Mouse (Mus musculus) stomach, postnatal 0 days (tissue): ENCODE measurements around the gene Iffo1.

Experiments used
- CTCF ChIP-seq: IDR thresholded peaks from 2 replicates; pipeline ENCODE4 v1.5.1; 2016; ENCODE audit warnings: antibody characterized with exemption, low read depth, mild to moderate bottlenecking, moderate library complexity
- EP300 ChIP-seq: optimal IDR thresholded peaks from 2 replicates; pipeline ENCODE3; 2016; ENCODE audit warnings: antibody characterized with exemption

GRCm38 (mm10) chr6:125148926-125149568, 4.0 kb downstream of the Iffo1 start:
- TF ChIP-seq CTCF (no peak), EP300 (no peak)
